Comparison of ENCODE assay signal across 10 mouse cellular contexts in the genomic region with DNA sequence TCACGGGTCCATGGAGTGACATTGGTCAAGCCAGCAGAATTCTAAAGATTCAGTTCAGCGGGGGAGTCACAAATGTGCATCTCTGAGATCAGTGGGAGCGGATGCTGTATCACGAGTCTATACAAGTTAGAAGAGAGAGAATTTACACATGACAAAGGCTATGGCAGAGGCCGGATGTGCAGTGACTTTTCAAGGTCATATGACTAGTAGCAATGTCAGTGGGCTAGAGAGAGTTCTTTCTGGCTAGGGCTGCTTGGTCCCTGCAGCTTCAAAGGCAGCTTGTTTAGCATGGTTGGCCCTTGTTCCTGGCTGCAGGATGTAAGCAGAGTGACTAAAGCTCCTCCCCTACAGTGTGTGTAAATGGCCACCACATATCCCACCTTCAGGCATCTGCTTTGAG.
"Had no signal": no experiment of that assay in that cellular context is flagged by ENCODE, and none has a peak within 500 bp of the region (broad histone marks: within the 10 kb centered on the region; RNA-seq: fewer than 3 reads in every experiment).

No protein-coding gene starts in this region.

- DNase-seq: gastrocnemius, postnatal 25 days; heart, adult 2 months; heart, postnatal 10 days; heart, postnatal 4 days; kidney, adult 18-20 months; kidney, adult 8-10 months; kidney, postnatal 10 days; kidney, postnatal 25 days; kidney, postnatal 4 days; left cerebral cortex, postnatal 4 days had no signal
